Mouse (Mus musculus): ENCODE results near the gene Fnbp1l.

Gene Fnbp1l

GRCm38 (mm10) chr3:122494764-122495163, 124.8 kb downstream of the Fnbp1l start:
- DNase-seq (ENCODE audit: inconsistent ontology term), result no peak

- DNase-seq (ENCODE audit: inconsistent ontology term), result no peak
Measured at GRCm38 (mm10) chr3:122492872-122493615, 126.5 kb downstream of the Fnbp1l start.

GRCm38 (mm10) chr3:122492006-122492405, 127.5 kb downstream of the Fnbp1l start:
- DNase-seq (ENCODE audit: inconsistent ontology term), result no peak

GRCm38 (mm10) chr3:122490574-122490973, 128.9 kb downstream of the Fnbp1l start:
- DNase-seq (ENCODE audit: inconsistent ontology term), result no peak

Measured in Muller cell, postnatal 12 days (primary cell).